Mouse (Mus musculus): ENCODE results near the gene Ifngr2.

Ifngr2 gene

DNA sequence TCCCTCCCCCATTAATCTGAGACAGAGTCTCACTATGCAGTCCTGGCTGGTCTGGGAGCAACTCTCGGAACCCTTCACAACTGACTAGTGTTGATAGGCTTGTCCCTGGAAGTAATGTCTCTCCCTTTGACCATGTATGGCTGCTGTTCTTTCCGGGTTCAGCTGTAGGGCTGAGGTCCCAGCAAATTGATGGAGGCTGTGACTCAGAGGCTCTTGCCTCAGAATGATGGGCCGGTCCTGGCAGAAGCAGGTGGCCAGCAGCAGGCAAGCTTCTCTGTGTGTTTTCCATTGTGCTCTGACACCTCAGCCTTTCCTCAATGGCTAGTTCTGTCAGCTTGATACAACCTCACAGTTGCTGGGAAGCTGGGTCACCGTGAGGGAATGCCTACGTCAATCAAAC lies 65.7 kb downstream of the Ifngr2 start:
- no peak for DNase-seq

- peak; percentile 44 to 48 for DNase-seq
These were observed 67.7 kb downstream of the Ifngr2 start for GRCm38 (mm10) chr16:91614552-91614951.

Data from cerebellum, postnatal 14 days (tissue).